Mouse (Mus musculus) heart, embryonic 16.5 days (tissue): ENCODE measurements at regions not wholly inside any gene's neighbourhood (a gene's known extent, or its start where the extent isn't known, plus 50 kb on each side); places are given as distances from the start of the nearest gene placed in this dataset.

Experiments
- ATAC-seq: fragments of 200-750 bp; cut with Nextera tagmentation; replicated peaks from 2 replicates; pipeline ENCODE4 v1.8.0; 2017; ENCODE audit warnings: moderate number of reproducible peaks; ENCODE audit not compliant: insufficient read depth, low FRiP score; ENCODE audit errors: extremely low read depth
- H3K27ac ChIP-seq: fragments of 300-500 bp; sonication (generic); 2 replicates; pipeline ENCODE4 v1.5.1; 2014; ENCODE audit warnings: mild to moderate bottlenecking, low read length, control low read depth, moderate library complexity
- H3K27me3 ChIP-seq: fragments of 300-500 bp; sonication (generic); 2 replicates; pipeline ENCODE4 v1.6.1; 2014; ENCODE audit warnings: low read length, mixed read lengths; ENCODE audit not compliant: control insufficient read depth, insufficient read depth
- H3K36me3 ChIP-seq: fragments of 300-500 bp; sonication (generic); 2 replicates; pipeline ENCODE4 v1.6.1; 2014; ENCODE audit not compliant: control insufficient read depth, insufficient read depth
- H3K4me1 ChIP-seq: fragments of 300-500 bp; sonication (generic); 2 replicates; pipeline ENCODE4 v1.6.1; 2014; ENCODE audit warnings: low read length, mixed read lengths; ENCODE audit not compliant: control insufficient read depth, insufficient read depth
- H3K4me2 ChIP-seq: fragments of 300-500 bp; sonication (generic); 2 replicates; pipeline ENCODE4 v1.6.1; 2014; ENCODE audit warnings: low read depth, mild to moderate bottlenecking, control low read depth, low read length
- H3K4me3 ChIP-seq: fragments of 300-500 bp; sonication (generic); 2 replicates; pipeline ENCODE4 v1.5.1; 2014; ENCODE audit warnings: mild to moderate bottlenecking, control low read depth, low read length
- H3K9ac ChIP-seq: fragments of 300-500 bp; sonication (generic); 2 replicates; pipeline ENCODE4 v1.6.1; 2014; ENCODE audit warnings: low read length, control low read depth
- H3K9me3 ChIP-seq: fragments of 300-500 bp; sonication (generic); replicated peaks from 2 replicates; pipeline ENCODE4 v1.6.1; 2016; ENCODE audit warnings: low read length; ENCODE audit not compliant: control insufficient read depth
- WGBS: fragments of 180-500 bp; shearing (Covaris S2); extraction: QIAGEN DNeasy Blood & Tissue Kit; methylation state at CpG from one replicate; pipeline ENCODE4 v1.1.7; 2014; 5-methylcytosine and 5-hydroxymethylcytosine counted together

DNA sequence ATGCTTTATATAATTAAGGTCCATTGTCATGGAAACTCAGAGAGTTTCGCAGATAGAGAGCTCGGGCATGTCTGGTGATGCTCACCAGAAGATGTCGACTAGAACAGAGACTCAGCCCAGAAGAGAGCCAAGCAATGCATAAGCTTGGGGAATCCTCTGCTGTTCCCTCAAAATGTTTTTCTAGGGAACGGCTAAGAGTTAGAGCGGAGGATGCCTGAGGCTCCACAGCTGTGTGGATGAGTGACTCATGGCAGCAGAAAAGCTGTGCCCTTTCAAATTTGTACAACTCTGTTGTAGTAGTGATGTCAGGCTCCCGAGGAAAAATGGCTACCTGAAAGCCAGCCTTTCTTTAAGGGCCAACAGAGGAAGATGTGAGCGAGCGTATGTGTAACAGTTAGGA is 586.2 kb upstream of the Fam19a5 start:
- H3K9me3 ChIP-seq, result 0 out of 2 replicates have a peak, but pooled peaks cover under 1% of the 10 kb centered on the region
- H3K4me2 ChIP-seq, result no peak overlapping the region
- H3K36me3 ChIP-seq, result no peaks in the 10 kb centered on the region
- no peaks in the 10 kb centered on the region for H3K4me1 ChIP-seq
- H3K9ac ChIP-seq, result no peak overlapping the region
- 76% methylated on average over 8 of the region's 8 CpGs for WGBS
- H3K27ac ChIP-seq, result no peak overlapping the region
- ATAC-seq, result no peak
- H3K27me3 ChIP-seq, result no peaks in the 10 kb centered on the region
- no peak overlapping the region for H3K4me3 ChIP-seq

DNA sequence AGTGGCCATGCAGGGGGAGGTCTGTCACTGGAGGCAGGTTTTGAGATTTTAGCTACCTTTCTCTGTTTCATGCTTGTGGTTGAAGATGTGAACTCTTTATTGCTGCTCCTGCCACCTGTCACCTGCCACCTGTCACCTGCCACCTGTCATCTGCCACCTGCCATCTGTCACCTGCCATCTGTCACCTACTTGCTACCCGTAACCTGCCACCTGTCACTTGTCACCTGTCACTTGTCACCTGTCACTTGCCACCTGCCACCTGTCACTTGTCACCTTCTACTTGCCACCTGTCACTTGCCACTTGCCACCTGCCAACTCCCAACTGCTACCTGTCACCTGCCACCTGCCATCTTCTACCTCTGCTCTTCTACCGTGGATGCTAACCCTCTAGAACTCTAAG is 581.2 kb upstream of the Fam19a5 start:
- 45% methylated on average over 2 of the region's 2 CpGs for WGBS
- no peak for ATAC-seq
- H3K27ac ChIP-seq, result no peak overlapping the region

GRCm38 (mm10) chr15:86963486-86963885 is 580.6 kb upstream of the Fam19a5 start:
- Histone ChIP-seq H3K27ac (no peak overlapping the region), H3K36me3 (no peaks in the 10 kb centered on the region), H3K27me3 (no peaks in the 10 kb centered on the region), H3K9ac (no peak overlapping the region), H3K4me3 (no peak overlapping the region), H3K9me3 (0 out of 2 replicates have a peak, but pooled peaks cover 3% of the 10 kb centered on the region), H3K4me2 (no peak overlapping the region), H3K4me1 (no peaks in the 10 kb centered on the region)
- WGBS, result 55% methylated on average over 3 of the region's 3 CpGs
- ATAC-seq, result no peak

More for the DNA sequence above, 581.2 kb upstream of the Fam19a5 start:
- H3K27me3 ChIP-seq, result no peaks in the 10 kb centered on the region
- H3K4me2 ChIP-seq, result no peak overlapping the region
- H3K4me3 ChIP-seq, result no peak overlapping the region
- H3K4me1 ChIP-seq, result no peaks in the 10 kb centered on the region
- H3K9ac ChIP-seq, result no peak overlapping the region
- 0 out of 2 replicates have a peak, but pooled peaks cover 3% of the 10 kb centered on the region for H3K9me3 ChIP-seq
- H3K36me3 ChIP-seq, result no peaks in the 10 kb centered on the region

DNA sequence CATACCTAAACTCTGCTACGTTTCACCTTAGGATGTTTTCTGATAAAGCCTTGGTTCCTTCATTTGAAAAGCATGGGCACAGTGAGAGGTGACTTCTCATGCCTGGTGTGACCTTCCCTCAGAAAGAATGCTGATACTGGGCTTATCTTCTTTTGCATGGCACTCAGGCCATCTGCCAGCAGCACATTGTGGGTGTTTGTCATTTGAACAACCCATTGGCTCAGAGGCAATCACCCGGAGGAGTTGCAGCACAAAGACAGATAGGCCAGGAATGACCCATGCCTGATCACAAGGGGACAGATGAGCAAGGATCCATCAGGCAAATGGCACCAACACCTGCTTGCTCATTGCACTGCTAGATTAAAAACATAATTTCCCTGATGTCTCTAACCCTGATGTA is 572.7 kb upstream of the Fam19a5 start:
- ATAC-seq, result no peak
- no peaks in the 10 kb centered on the region for H3K27me3 ChIP-seq
- H3K9me3 ChIP-seq, result no peaks in the 10 kb centered on the region; the same call in 1 of the 2 replicates
- H3K4me2 ChIP-seq, result no peak overlapping the region
- H3K4me1 ChIP-seq, result no peaks in the 10 kb centered on the region
- no peak overlapping the region for H3K27ac ChIP-seq
- no peak overlapping the region for H3K9ac ChIP-seq
- 51% methylated on average over 2 of the region's 2 CpGs for WGBS
- no peaks in the 10 kb centered on the region for H3K36me3 ChIP-seq
- H3K4me3 ChIP-seq, result no peak overlapping the region

- no peak overlapping the region for H3K9ac ChIP-seq
- no peaks in the 10 kb centered on the region for H3K27me3 ChIP-seq
- 89% methylated on average over 6 of the region's 6 CpGs for WGBS
- no peaks in the 10 kb centered on the region for H3K36me3 ChIP-seq
- H3K4me2 ChIP-seq, result no peak overlapping the region
- no peak overlapping the region for H3K27ac ChIP-seq
- no peak overlapping the region for H3K4me3 ChIP-seq
- no peaks in the 10 kb centered on the region for H3K4me1 ChIP-seq
- no peak for ATAC-seq
- no peaks in the 10 kb centered on the region for H3K9me3 ChIP-seq
Measured at GRCm38 (mm10) chr15:86996196-86996595, 547.9 kb upstream of the Fam19a5 start.

GRCm38 (mm10) chr15:87018978-87019377 is 525.1 kb upstream of the Fam19a5 start:
- no peaks in the 10 kb centered on the region for H3K9me3 ChIP-seq
- no peaks in the 10 kb centered on the region for H3K27me3 ChIP-seq
- H3K4me2 ChIP-seq, result no peak overlapping the region
- no peak overlapping the region for H3K4me3 ChIP-seq
- no peak overlapping the region for H3K9ac ChIP-seq
- no peaks in the 10 kb centered on the region for H3K36me3 ChIP-seq
- no peaks in the 10 kb centered on the region for H3K4me1 ChIP-seq
- H3K27ac ChIP-seq, result no peak overlapping the region
- ATAC-seq, result no peak
- 39% methylated on average over 8 of the region's 8 CpGs for WGBS

DNA sequence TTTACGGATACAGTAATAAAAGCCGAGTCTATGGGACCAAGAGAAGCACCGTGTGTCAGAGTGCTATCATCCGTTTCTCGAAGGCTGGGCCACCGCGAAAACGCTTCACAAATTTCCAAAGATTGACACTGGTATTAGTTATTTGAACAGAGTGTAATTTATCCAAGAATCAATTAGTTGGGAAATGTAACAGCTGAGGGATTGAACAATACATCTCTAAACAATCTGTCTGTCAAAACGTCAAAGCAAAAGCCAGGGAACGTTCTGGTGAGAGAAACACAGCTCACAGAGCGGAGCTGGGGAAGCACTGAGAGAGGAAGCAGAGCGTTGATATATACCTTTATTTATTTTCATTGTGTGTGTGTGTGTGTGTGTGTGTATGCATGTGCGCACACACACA is 498.1 kb upstream of the Fam19a5 start:
- no peaks in the 10 kb centered on the region for H3K4me1 ChIP-seq
- no peaks in the 10 kb centered on the region for H3K9me3 ChIP-seq
- no peak overlapping the region for H3K4me2 ChIP-seq
- no peak overlapping the region for H3K4me3 ChIP-seq
- no peaks in the 10 kb centered on the region for H3K36me3 ChIP-seq
- no peak for ATAC-seq
- H3K27ac ChIP-seq, result no peak overlapping the region
- WGBS, result 80% methylated on average over 13 of the region's 13 CpGs
- no peaks in the 10 kb centered on the region for H3K27me3 ChIP-seq
- H3K9ac ChIP-seq, result no peak overlapping the region

DNA sequence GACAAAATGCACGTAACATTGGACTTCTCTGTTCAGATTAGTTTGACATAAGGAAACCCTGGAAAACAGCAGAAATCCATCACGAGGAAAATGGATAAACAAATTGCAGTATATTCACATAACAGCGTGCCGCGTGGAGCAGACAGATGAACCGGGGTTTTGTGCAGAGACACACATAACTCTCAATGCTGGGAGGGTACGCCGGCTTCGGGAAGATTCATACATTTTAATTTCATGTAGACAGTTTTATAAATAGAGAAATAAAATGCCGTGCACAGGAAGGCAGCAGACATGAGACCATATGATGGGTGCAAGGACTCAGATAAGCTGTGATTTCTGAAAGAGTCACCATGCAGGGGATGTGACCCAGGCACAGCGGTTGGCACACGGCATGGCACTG is 489.9 kb upstream of the Fam19a5 start:
- Histone ChIP-seq H3K4me1 (no peaks in the 10 kb centered on the region), H3K27ac (no peak overlapping the region), H3K36me3 (no peaks in the 10 kb centered on the region), H3K4me2 (no peak overlapping the region), H3K9me3 (no peaks in the 10 kb centered on the region), H3K27me3 (no peaks in the 10 kb centered on the region), H3K4me3 (no peak overlapping the region), H3K9ac (no peak overlapping the region)
- 86% methylated on average over 12 of the region's 12 CpGs for WGBS
- no peak for ATAC-seq

GRCm38 (mm10) chr15:87064890-87065289 is 479.2 kb upstream of the Fam19a5 start:
- Histone ChIP-seq H3K9ac (no peak overlapping the region), H3K4me2 (no peak overlapping the region), H3K36me3 (no peaks in the 10 kb centered on the region), H3K4me3 (no peak overlapping the region), H3K4me1 (no peaks in the 10 kb centered on the region), H3K27me3 (no peaks in the 10 kb centered on the region), H3K27ac (no peak overlapping the region), H3K9me3 (no peaks in the 10 kb centered on the region)
- no peak for ATAC-seq
- WGBS, result 48% methylated on average over 5 of the region's 5 CpGs

DNA sequence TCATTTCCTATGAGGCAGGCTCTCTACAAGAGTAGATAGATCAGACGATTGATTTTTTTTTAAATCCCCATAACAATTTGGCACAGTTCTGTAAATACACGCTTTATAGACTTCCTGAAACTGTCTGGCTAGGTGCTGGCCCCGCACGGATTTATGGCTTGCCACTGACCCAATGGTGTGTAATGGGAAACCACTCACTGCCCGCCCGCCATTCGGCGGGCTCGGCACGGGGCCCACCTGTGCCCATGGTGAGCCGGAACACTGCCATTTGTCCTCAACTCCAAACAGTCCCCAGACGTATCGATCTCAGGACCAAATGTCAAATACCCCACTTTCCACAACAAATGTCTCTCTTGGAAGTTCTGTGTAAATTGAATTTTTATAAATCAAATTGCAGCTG is 475.8 kb upstream of the Fam19a5 start:
- Histone ChIP-seq H3K4me3 (no peak overlapping the region), H3K9me3 (no peaks in the 10 kb centered on the region), H3K4me2 (no peak overlapping the region), H3K27ac (no peak overlapping the region), H3K4me1 (no peaks in the 10 kb centered on the region), H3K36me3 (no peaks in the 10 kb centered on the region), H3K9ac (no peak overlapping the region), H3K27me3 (no peaks in the 10 kb centered on the region)
- no peak for ATAC-seq
- WGBS, result 82% methylated on average over 13 of the region's 13 CpGs
